Mouse (Mus musculus) fat pad, adult 2 months (tissue): Measurements from ENCODE around the gene Gm49387.

ENCODE experiments used
- DNase-seq: peaks from one replicate; pipeline ENCODE4 v3.0.0-alpha.2; 2011; ENCODE audit warnings: low read depth, low spot score; ENCODE audit errors: extremely low read depth

Gene Gm49387

DNA sequence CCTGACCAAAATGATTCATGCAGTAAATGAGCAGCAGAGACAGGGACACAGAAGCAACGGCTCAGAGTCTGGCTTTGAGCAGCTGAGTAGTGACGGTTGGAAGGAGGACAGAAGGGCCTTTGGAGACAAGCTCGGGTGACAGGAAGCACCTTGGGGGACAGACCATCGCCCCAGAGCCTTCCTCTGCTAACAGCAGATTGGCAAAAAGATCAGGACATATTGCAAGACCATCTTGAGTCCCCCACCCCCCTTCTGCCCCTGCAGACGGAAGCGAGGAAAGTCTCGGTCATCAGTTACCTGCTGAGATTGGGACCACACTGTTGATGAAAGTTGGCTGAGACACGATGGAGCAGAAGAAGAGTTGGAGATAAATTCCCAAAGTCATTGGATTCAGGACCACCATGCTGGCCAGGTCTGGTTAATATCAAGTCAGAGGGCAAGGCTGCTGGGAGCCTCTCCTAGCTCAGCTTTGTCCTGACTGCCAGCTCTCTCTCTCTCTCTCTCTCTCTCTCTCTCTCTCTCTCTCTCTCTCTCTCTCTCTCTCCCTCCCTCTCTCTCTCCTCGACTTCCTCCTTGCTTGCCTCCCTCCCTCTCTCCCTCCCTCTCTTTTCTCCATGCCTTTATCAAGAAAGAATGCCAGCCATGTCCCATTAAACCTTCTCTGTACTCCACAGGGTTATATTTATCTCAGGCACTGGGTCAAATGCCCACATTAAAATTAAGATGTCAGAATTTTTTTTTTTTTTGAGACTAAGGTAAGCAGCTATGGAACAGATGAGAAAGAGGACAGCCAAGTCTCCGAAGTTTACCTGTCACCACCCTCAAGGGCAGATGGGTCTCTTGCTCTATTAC is 63.6 kb downstream of the Gm49387 start:
- DNase-seq: no peak

- no peak for DNase-seq
Measured at GRCm38 (mm10) chr14:31575866-31576265, 64.8 kb downstream of the Gm49387 start.

DNA sequence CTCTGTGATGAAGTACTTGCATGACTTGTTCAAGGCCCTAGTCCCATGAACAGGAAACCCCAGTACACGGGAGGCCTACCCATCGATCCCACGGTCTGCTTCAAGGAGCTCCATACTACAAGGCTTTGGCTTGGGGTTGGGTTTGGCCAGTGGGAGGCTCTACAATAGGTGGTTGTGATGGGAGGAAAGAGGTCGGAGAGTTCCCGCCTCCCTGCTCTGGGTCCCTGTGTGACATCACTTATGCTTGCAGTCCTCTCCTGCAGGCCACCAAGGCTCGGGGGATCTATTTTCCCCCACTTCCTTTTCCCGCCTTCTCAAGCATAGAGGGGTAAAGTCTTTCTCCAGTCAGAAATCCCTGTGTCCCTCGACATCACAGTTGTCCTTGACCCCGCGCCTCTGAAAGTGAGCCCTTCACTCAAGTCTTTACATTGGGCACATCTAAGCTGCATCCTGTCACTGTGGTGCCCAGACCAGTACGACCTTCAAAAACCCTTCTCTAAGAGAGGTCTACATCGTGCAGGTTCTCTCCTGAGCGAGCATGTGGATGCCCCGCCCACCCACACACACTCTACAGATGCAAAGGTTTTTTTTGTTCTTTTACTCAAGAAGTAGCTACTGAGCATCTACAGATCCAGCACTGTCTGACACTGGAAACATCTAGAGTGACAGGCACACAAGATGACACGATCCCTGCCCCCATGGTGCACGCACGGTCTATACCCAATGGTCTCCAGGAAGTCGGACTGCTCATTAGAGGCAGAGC is 65.6 kb downstream of the Gm49387 start:
- no peak for DNase-seq

GRCm38 (mm10) chr14:31572561-31573175 is 68.0 kb downstream of the Gm49387 start:
- no peak for DNase-seq

DNA sequence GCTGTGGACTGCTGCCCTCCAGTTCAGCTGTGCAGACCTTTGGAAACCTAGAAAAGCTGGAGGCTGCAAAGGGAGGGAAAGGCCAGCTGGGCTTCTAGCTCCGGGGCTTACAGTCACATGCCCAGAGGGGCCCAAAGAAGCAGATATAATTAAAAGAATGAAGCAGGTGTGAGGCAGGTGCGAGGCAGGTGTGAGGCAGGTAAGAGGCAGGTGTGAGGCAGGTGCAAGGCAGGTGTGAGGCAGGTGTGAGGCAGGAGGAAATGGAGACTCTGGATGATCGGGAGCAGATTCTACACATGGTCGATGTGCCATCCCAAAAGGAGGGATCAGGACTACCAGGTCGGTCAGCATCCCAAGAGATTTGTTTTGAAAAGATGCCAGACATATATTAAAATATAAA is 69.3 kb downstream of the Gm49387 start:
- DNase-seq: no peak

GRCm38 (mm10) chr14:31570131-31570951 is 70.3 kb downstream of the Gm49387 start:
- no peak for DNase-seq

DNA sequence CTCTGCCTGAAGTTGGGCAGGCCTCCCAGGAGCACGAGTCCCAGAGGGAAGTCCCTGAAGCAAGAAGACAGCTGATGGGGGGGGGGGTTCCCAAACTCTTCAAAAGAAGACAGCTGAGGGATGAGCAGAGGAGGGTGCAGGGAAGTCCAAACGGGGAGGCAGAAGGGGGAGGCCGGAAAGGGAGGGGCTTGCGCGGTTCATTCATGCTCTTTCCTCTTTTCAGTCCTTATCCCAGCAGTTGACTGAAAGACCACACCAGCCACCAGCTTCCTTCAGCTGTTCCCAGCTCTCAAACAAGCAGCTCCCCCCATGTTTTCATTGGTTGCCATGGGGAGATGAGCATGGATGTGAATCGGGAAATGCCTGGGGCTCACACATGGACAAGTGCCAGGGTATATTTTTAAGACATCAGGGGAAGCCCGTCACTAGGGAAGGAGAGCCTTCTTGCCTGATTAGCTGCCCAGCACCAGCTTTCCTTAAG is 71.5 kb downstream of the Gm49387 start:
- no peak for DNase-seq

- no peak for DNase-seq
Measured at GRCm38 (mm10) chr14:31565478-31566212, 75.0 kb downstream of the Gm49387 start.

GRCm38 (mm10) chr14:31564452-31565179 is 76.1 kb downstream of the Gm49387 start:
- DNase-seq: no peak

DNA sequence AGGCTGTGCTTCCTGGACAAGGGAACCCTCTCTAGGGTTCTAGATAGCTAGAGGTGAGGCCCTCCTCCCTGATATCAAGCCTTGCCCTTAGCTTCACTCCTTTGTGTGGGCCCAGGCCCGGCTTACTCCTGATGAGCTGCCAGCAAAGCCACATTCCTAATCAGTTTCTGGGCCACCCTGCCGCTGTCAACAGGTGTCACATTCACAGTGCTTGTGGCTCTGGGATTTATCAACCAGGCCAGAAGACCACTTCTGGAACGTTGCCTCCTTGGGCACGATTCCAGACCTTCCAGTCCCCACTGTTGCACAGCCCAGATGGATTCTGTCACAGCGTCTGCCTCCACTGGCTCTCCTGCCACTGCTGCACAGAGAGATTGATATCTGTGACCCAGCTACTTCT is 79.8 kb downstream of the Gm49387 start:
- no peak for DNase-seq

- DNase-seq: no peak
Measured at GRCm38 (mm10) chr14:31559216-31559615, 81.5 kb downstream of the Gm49387 start.

GRCm38 (mm10) chr14:31557784-31558183 is 82.9 kb downstream of the Gm49387 start:
- DNase-seq: no peak

DNA sequence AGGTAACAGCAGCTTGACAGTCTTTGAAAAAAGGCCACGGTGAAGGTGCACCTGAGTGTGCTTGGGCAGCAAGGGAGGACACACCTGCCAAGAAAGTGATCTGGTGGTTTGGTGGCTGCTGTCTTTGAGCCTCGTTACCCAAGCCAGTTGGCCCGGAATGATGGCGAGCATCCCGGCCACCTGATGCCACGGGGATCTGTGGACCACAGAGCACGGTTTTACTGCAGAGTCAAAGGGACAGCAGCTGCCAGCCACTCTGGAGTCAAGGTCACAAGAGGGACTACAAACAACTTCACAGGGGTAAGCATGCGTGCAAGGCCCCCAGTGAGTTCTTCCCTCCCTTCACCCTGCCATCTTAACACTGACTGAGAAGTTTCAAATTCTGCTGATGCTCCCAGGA is 83.4 kb downstream of the Gm49387 start:
- no peak for DNase-seq

DNA sequence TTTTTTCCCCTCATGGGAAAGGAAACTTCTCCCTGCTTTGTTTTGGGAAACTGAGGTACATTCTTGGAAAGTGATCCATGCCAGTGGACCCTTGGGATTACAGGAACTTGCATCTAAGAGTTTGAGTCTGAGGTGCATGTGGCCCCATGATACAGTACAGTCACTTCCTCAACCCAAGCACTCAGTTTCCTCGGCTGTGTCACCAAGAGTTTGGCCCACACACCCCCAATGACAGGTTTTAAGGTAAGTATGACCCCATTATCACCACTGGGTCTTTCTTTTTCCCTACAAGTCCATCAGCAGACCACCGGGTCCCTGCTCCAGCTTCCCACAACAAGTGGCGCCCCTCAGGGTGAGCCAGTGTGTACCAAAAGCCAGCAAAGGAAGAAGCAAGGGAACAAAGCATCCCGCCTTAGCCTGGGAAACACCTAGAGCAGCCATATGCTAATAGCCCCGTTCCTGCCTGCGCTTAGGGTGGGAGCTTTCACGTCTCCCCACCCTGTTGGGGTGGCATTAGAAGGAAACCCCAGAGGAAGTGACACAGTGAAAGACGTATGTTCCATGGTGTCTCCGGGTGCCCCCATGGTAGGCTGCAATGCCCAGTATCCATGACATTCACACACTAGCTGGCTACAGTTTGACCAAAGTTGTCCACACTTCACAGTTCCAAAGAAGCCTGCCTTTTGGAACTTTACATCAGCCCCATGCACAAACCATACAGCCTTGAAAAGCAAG is 84.0 kb downstream of the Gm49387 start:
- DNase-seq: no peak

- DNase-seq: no peak
Measured at GRCm38 (mm10) chr14:31555963-31556434, 84.7 kb downstream of the Gm49387 start.

DNA sequence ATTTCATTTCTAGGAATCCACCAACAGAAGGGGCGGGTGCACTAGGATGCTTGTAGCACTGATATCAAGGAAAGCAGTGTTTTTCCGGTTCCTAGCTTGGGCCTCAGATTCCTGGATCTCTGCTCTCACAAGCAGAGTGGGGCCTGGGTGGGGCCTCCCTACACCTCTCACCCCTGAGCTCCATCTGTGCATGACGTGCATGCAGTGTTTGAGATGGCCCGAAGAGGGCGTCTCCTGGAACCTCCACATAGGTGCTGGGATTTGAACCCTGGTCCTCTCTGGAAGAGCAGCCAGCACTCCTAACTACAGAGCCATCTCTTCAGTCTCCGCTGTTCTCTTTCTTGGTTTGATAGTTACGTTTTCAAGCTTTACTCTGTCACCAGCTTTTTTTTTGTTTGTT is 85.7 kb downstream of the Gm49387 start:
- no peak for DNase-seq

GRCm38 (mm10) chr14:31543885-31544442 is 96.7 kb downstream of the Gm49387 start:
- no peak for DNase-seq

DNA sequence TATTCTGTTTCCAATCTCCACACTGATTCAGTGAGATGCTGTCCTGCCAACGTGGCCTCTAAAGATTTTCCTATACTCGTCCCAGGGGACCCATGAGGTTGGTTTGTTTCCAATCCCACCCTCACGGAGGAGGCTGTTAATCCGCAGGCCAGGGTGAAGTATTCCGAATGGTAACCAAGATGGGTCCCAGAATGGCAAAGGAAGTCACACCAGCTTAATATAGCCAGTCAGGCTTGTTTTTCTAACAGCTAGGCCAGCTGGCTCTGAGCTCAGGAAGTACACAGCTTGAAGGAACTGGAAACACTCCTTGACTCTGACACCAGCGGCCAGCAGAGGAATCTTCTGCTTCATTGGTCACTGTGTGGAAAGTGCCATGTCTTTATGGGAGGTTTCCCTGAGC is 103.4 kb downstream of the Gm49387 start:
- DNase-seq: no peak
